Mouse (Mus musculus): ENCODE results near the gene Slc17a9. TPM values are rescaled to one million over a fixed set of nuclear protein-coding genes. Genes with fewer than 3 reads are reported as not detected.

The Slc17a9 gene
- total and polyA plus RNA-seq, 3 experiments = 0.26 to 1.2 TPM; not detected in 1

GRCm38 (mm10) chr2:180689841-180690240 is 35.2 kb upstream of the Slc17a9 start:
- no peak for DNase-seq (ENCODE audit: low spot score)
- peaks cover 39% of the 10 kb centered on the region for H3K4me1 ChIP-seq (ENCODE audit: insufficient read depth, low read depth, low read length)
- TF ChIP-seq CTCF (IDR thresholded peaks at IDR 0.05; ENCODE audit: low read depth, low read length) (no peak), GATA1 (IDR thresholded peaks at IDR 0.05; ENCODE audit: borderline replicate concordance, low read length) (no peak), GATA2 (IDR thresholded peaks at IDR 0.05; ENCODE audit: borderline replicate concordance, low read depth, low read length) (no peak), TAL1 (conservative IDR thresholded peaks at IDR 0.05; ENCODE audit: low read depth, low read length) (no peak), POLR2AphosphoS5 (IDR thresholded peaks at IDR 0.05; ENCODE audit: insufficient replicate concordance, low read depth, low read length) (no peak)
- no peaks in the 10 kb centered on the region for H3K9me3 ChIP-seq (replicated peaks)
- ATAC-seq (ENCODE audit: extremely low read depth, insufficient number of reproducible peaks, low FRiP score, poor library complexity, severe bottlenecking) = no peak
- no peak overlapping the region for H3K4me3 ChIP-seq (ENCODE audit: low read depth, low read length)
- peaks cover 80% of the 10 kb centered on the region for H3K36me3 ChIP-seq (replicated peaks)
- no peaks in the 10 kb centered on the region for H3K27me3 ChIP-seq (ENCODE audit: insufficient read depth, low read length)

- ATAC-seq (ENCODE audit: extremely low read depth, insufficient number of reproducible peaks, low FRiP score, poor library complexity, severe bottlenecking) (peak; percentile 80), DNase-seq (ENCODE audit: low spot score) (peak; percentile 68)
- H3K9me3 ChIP-seq (replicated peaks) = no peaks in the 10 kb centered on the region
- no peak for TF ChIP-seq POLR2AphosphoS5 (IDR thresholded peaks at IDR 0.05; ENCODE audit: insufficient replicate concordance, low read depth, low read length)
- TF ChIP-seq GATA2 (IDR thresholded peaks at IDR 0.05; ENCODE audit: borderline replicate concordance, low read depth, low read length) = no peak
- no peak for TF ChIP-seq CTCF (IDR thresholded peaks at IDR 0.05; ENCODE audit: low read depth, low read length)
- no peak for TF ChIP-seq GATA1 (IDR thresholded peaks at IDR 0.05; ENCODE audit: borderline replicate concordance, low read length)
- no peak; the same call in 1 of the 2 replicates for TF ChIP-seq TAL1 (conservative IDR thresholded peaks at IDR 0.05; ENCODE audit: low read depth, low read length)
- H3K36me3 ChIP-seq (replicated peaks) = peaks cover 69% of the 10 kb centered on the region
- H3K4me3 ChIP-seq (ENCODE audit: low read depth, low read length) = no peak overlapping the region
- H3K27me3 ChIP-seq (ENCODE audit: insufficient read depth, low read length) = no peaks in the 10 kb centered on the region
- H3K4me1 ChIP-seq (ENCODE audit: insufficient read depth, low read depth, low read length) = peaks cover 50% of the 10 kb centered on the region
Observed at GRCm38 (mm10) chr2:180692630-180693029, 32.4 kb upstream of the Slc17a9 start.

GRCm38 (mm10) chr2:180695176-180695575 is 29.9 kb upstream of the Slc17a9 start:
- DNase-seq (ENCODE audit: low spot score) (no peak), ATAC-seq (ENCODE audit: extremely low read depth, insufficient number of reproducible peaks, low FRiP score, poor library complexity, severe bottlenecking) (0 out of 2 replicates have a peak, but pooled peaks have one; percentile 23)
- Histone ChIP-seq H3K27me3 (ENCODE audit: insufficient read depth, low read length) (no peaks in the 10 kb centered on the region), H3K4me1 (ENCODE audit: insufficient read depth, low read depth, low read length) (peaks cover 66% of the 10 kb centered on the region), H3K36me3 (replicated peaks) (peaks cover 62% of the 10 kb centered on the region), H3K4me3 (ENCODE audit: low read depth, low read length) (no peak overlapping the region), H3K9me3 (replicated peaks) (no peaks in the 10 kb centered on the region)
- no peak for TF ChIP-seq CTCF (IDR thresholded peaks at IDR 0.05; ENCODE audit: low read depth, low read length)
- no peak for TF ChIP-seq GATA2 (IDR thresholded peaks at IDR 0.05; ENCODE audit: borderline replicate concordance, low read depth, low read length)
- TF ChIP-seq GATA1 (IDR thresholded peaks at IDR 0.05; ENCODE audit: borderline replicate concordance, low read length) = no peak
- TF ChIP-seq POLR2AphosphoS5 (IDR thresholded peaks at IDR 0.05; ENCODE audit: insufficient replicate concordance, low read depth, low read length) = no peak
- TF ChIP-seq TAL1 (conservative IDR thresholded peaks at IDR 0.05; ENCODE audit: low read depth, low read length) = no peak

GRCm38 (mm10) chr2:180700457-180700856 is 24.6 kb upstream of the Slc17a9 start:
- H3K27me3 ChIP-seq (ENCODE audit: insufficient read depth, low read length) = no peaks in the 10 kb centered on the region
- DNase-seq (ENCODE audit: low spot score) (no peak), ATAC-seq (ENCODE audit: extremely low read depth, insufficient number of reproducible peaks, low FRiP score, poor library complexity, severe bottlenecking) (no peak)
- peaks cover 74% of the 10 kb centered on the region for H3K4me1 ChIP-seq (ENCODE audit: insufficient read depth, low read depth, low read length)
- H3K36me3 ChIP-seq (replicated peaks) = peaks cover 60% of the 10 kb centered on the region
- H3K4me3 ChIP-seq (ENCODE audit: low read depth, low read length) = peak overlapping the region; percentile 85
- TF ChIP-seq GATA2 (IDR thresholded peaks at IDR 0.05; ENCODE audit: borderline replicate concordance, low read depth, low read length) (no peak), CTCF (IDR thresholded peaks at IDR 0.05; ENCODE audit: low read depth, low read length) (no peak), GATA1 (IDR thresholded peaks at IDR 0.05; ENCODE audit: borderline replicate concordance, low read length) (no peak), TAL1 (conservative IDR thresholded peaks at IDR 0.05; ENCODE audit: low read depth, low read length) (no peak), POLR2AphosphoS5 (IDR thresholded peaks at IDR 0.05; ENCODE audit: insufficient replicate concordance, low read depth, low read length) (no peak)
- H3K9me3 ChIP-seq (replicated peaks) = no peaks in the 10 kb centered on the region

GRCm38 (mm10) chr2:180701053-180701766 is 23.9 kb upstream of the Slc17a9 start:
- TF ChIP-seq TAL1 (conservative IDR thresholded peaks at IDR 0.05; ENCODE audit: low read depth, low read length) (no peak), CTCF (IDR thresholded peaks at IDR 0.05; ENCODE audit: low read depth, low read length) (no peak), POLR2AphosphoS5 (IDR thresholded peaks at IDR 0.05; ENCODE audit: insufficient replicate concordance, low read depth, low read length) (no peak), GATA2 (IDR thresholded peaks at IDR 0.05; ENCODE audit: borderline replicate concordance, low read depth, low read length) (no peak), GATA1 (IDR thresholded peaks at IDR 0.05; ENCODE audit: borderline replicate concordance, low read length) (no peak)
- peak overlapping the region; percentile 85 for H3K4me3 ChIP-seq (ENCODE audit: low read depth, low read length)
- H3K27me3 ChIP-seq (ENCODE audit: insufficient read depth, low read length) = no peaks in the 10 kb centered on the region
- DNase-seq (ENCODE audit: low spot score) (no peak), ATAC-seq (ENCODE audit: extremely low read depth, insufficient number of reproducible peaks, low FRiP score, poor library complexity, severe bottlenecking) (no peak)
- H3K4me1 ChIP-seq (ENCODE audit: insufficient read depth, low read depth, low read length) = peaks cover 73% of the 10 kb centered on the region
- no peaks in the 10 kb centered on the region for H3K9me3 ChIP-seq (replicated peaks)
- H3K36me3 ChIP-seq (replicated peaks) = peaks cover 62% of the 10 kb centered on the region

- Histone ChIP-seq H3K9me3 (replicated peaks) (no peaks in the 10 kb centered on the region), H3K27me3 (ENCODE audit: insufficient read depth, low read length) (no peaks in the 10 kb centered on the region), H3K36me3 (replicated peaks) (peaks cover 66% of the 10 kb centered on the region), H3K4me3 (ENCODE audit: low read depth, low read length) (peak overlapping the region; percentile 85), H3K4me1 (ENCODE audit: insufficient read depth, low read depth, low read length) (peaks cover 75% of the 10 kb centered on the region)
- ATAC-seq (ENCODE audit: extremely low read depth, insufficient number of reproducible peaks, low FRiP score, poor library complexity, severe bottlenecking) (peak; percentile 64), DNase-seq (ENCODE audit: low spot score) (peak; percentile 94)
- TF ChIP-seq CTCF (IDR thresholded peaks at IDR 0.05; ENCODE audit: low read depth, low read length) = no peak
- TF ChIP-seq POLR2AphosphoS5 (IDR thresholded peaks at IDR 0.05; ENCODE audit: insufficient replicate concordance, low read depth, low read length) = no peak
- no peak for TF ChIP-seq GATA2 (IDR thresholded peaks at IDR 0.05; ENCODE audit: borderline replicate concordance, low read depth, low read length)
- no peak for TF ChIP-seq TAL1 (conservative IDR thresholded peaks at IDR 0.05; ENCODE audit: low read depth, low read length)
- no peak for TF ChIP-seq GATA1 (IDR thresholded peaks at IDR 0.05; ENCODE audit: borderline replicate concordance, low read length)
Observed at GRCm38 (mm10) chr2:180701767-180702621, 23.1 kb upstream of the Slc17a9 start.

All from G1E (cell line).